Mouse (Mus musculus): ENCODE measurements at regions not wholly inside any gene's neighbourhood (a gene's known extent, or its start where the extent isn't known, plus 50 kb on each side); places are given as distances from the start of the nearest gene placed in this dataset.
A peak's percentile ranks its signal among the peaks of the same experiment; 100 is the strongest.

- Histone ChIP-seq H3K36me3 (no peaks in the 10 kb centered on the region), H3K27me3 (replicated peaks) (no peaks in the 10 kb centered on the region), H3K4me3 (replicated peaks) (no peak overlapping the region), H3K9me3 (replicated peaks) (no peaks in the 10 kb centered on the region), H3K9ac (replicated peaks) (no peak overlapping the region), H3K27ac (replicated peaks) (no peak overlapping the region), H3K4me2 (no peak overlapping the region), H3K4me1 (no peaks in the 10 kb centered on the region)
- 84% methylated on average over 2 of the region's 2 CpGs for WGBS
- ATAC-seq (ENCODE audit: low FRiP score): no peak
Observed at GRCm38 (mm10) chr5:97595916-97596315, 139.1 kb upstream of the Gk2 start.

- Histone ChIP-seq H3K4me2 (no peak overlapping the region), H3K27me3 (replicated peaks) (no peaks in the 10 kb centered on the region), H3K4me3 (replicated peaks) (no peak overlapping the region), H3K9ac (replicated peaks) (no peak overlapping the region), H3K4me1 (no peaks in the 10 kb centered on the region), H3K9me3 (replicated peaks) (no peaks in the 10 kb centered on the region), H3K36me3 (no peaks in the 10 kb centered on the region), H3K27ac (replicated peaks) (no peak overlapping the region)
- 47% methylated on average over 7 of the region's 7 CpGs for WGBS
- no peak for ATAC-seq (ENCODE audit: low FRiP score)
Observed at GRCm38 (mm10) chr5:97594081-97594480, 137.3 kb upstream of the Gk2 start.

- no peak overlapping the region for H3K9ac ChIP-seq (replicated peaks)
- peak; percentile 88 for ATAC-seq (ENCODE audit: low FRiP score)
- H3K27ac ChIP-seq (replicated peaks): no peak overlapping the region
- H3K9me3 ChIP-seq (replicated peaks): no peaks in the 10 kb centered on the region
- H3K36me3 ChIP-seq: no peaks in the 10 kb centered on the region
- H3K27me3 ChIP-seq (replicated peaks): no peaks in the 10 kb centered on the region
- H3K4me3 ChIP-seq (replicated peaks): no peak overlapping the region
- H3K4me1 ChIP-seq: no peaks in the 10 kb centered on the region
- H3K4me2 ChIP-seq: no peak overlapping the region
- 26% methylated on average over 2 of the region's 2 CpGs for WGBS
Observed at GRCm38 (mm10) chr5:97582509-97582908, 125.7 kb upstream of the Gk2 start.

GRCm38 (mm10) chr5:97565486-97565885 lies 108.7 kb upstream of the Gk2 start:
- Histone ChIP-seq H3K27me3 (replicated peaks) (no peaks in the 10 kb centered on the region), H3K36me3 (no peaks in the 10 kb centered on the region), H3K27ac (replicated peaks) (no peak overlapping the region), H3K4me1 (no peaks in the 10 kb centered on the region), H3K4me3 (replicated peaks) (no peak overlapping the region), H3K9me3 (replicated peaks) (no peaks in the 10 kb centered on the region), H3K9ac (replicated peaks) (no peak overlapping the region), H3K4me2 (no peak overlapping the region)
- 82% methylated on average over 5 of the region's 5 CpGs for WGBS
- no peak for ATAC-seq (ENCODE audit: low FRiP score)

GRCm38 (mm10) chr5:97563724-97564123 lies 106.9 kb upstream of the Gk2 start:
- WGBS: 71% methylated on average over 6 of the region's 6 CpGs

GRCm38 (mm10) chr5:97554274-97554673 lies 97.5 kb upstream of the Gk2 start:
- no peak overlapping the region for H3K9ac ChIP-seq (replicated peaks)
- no peak overlapping the region for H3K27ac ChIP-seq (replicated peaks)
- no peaks in the 10 kb centered on the region for H3K9me3 ChIP-seq (replicated peaks)
- no peaks in the 10 kb centered on the region for H3K27me3 ChIP-seq (replicated peaks)
- no peaks in the 10 kb centered on the region for H3K4me1 ChIP-seq
- no peak for ATAC-seq (ENCODE audit: low FRiP score)
- H3K4me3 ChIP-seq (replicated peaks): no peak overlapping the region
- H3K4me2 ChIP-seq: no peak overlapping the region
- no peaks in the 10 kb centered on the region for H3K36me3 ChIP-seq
- WGBS: 82% methylated on average over 6 of the region's 6 CpGs

More at GRCm38 (mm10) chr5:97563724-97564123, 106.9 kb upstream of the Gk2 start:
- no peaks in the 10 kb centered on the region for H3K36me3 ChIP-seq
- no peak for ATAC-seq (ENCODE audit: low FRiP score)
- H3K4me3 ChIP-seq (replicated peaks): no peak overlapping the region
- no peaks in the 10 kb centered on the region for H3K9me3 ChIP-seq (replicated peaks)
- H3K9ac ChIP-seq (replicated peaks): no peak overlapping the region
- H3K4me2 ChIP-seq: no peak overlapping the region
- H3K27ac ChIP-seq (replicated peaks): no peak overlapping the region
- no peaks in the 10 kb centered on the region for H3K4me1 ChIP-seq
- no peaks in the 10 kb centered on the region for H3K27me3 ChIP-seq (replicated peaks)

- Histone ChIP-seq H3K4me2 (no peak overlapping the region), H3K4me3 (replicated peaks) (no peak overlapping the region), H3K27ac (replicated peaks) (no peak overlapping the region), H3K36me3 (no peaks in the 10 kb centered on the region), H3K27me3 (replicated peaks) (no peaks in the 10 kb centered on the region), H3K9ac (replicated peaks) (no peak overlapping the region), H3K4me1 (no peaks in the 10 kb centered on the region), H3K9me3 (replicated peaks) (no peaks in the 10 kb centered on the region)
- WGBS: 58% methylated on average over 3 of the region's 3 CpGs
- no peak for ATAC-seq (ENCODE audit: low FRiP score)
Observed at GRCm38 (mm10) chr5:97553122-97553521, 96.3 kb upstream of the Gk2 start.

- Histone ChIP-seq H3K9me3 (replicated peaks) (no peaks in the 10 kb centered on the region), H3K27ac (replicated peaks) (no peak overlapping the region), H3K9ac (replicated peaks) (no peak overlapping the region), H3K4me3 (replicated peaks) (no peak overlapping the region), H3K36me3 (no peaks in the 10 kb centered on the region), H3K27me3 (replicated peaks) (no peaks in the 10 kb centered on the region), H3K4me1 (no peaks in the 10 kb centered on the region), H3K4me2 (no peak overlapping the region)
- WGBS: 30% methylated on average over 3 of the region's 3 CpGs
- ATAC-seq (ENCODE audit: low FRiP score): no peak
Observed at GRCm38 (mm10) chr5:97537492-97538257, 80.9 kb upstream of the Gk2 start.

GRCm38 (mm10) chr5:97533733-97534132 lies 76.9 kb upstream of the Gk2 start:
- no peaks in the 10 kb centered on the region for H3K9me3 ChIP-seq (replicated peaks)
- no peaks in the 10 kb centered on the region for H3K36me3 ChIP-seq
- no peak overlapping the region for H3K4me3 ChIP-seq (replicated peaks)
- no peak for ATAC-seq (ENCODE audit: low FRiP score)
- WGBS: 72% methylated on average over 5 of the region's 5 CpGs
- no peak overlapping the region for H3K27ac ChIP-seq (replicated peaks)
- no peak overlapping the region for H3K4me2 ChIP-seq
- no peaks in the 10 kb centered on the region for H3K4me1 ChIP-seq
- no peaks in the 10 kb centered on the region for H3K27me3 ChIP-seq (replicated peaks)
- no peak overlapping the region for H3K9ac ChIP-seq (replicated peaks)

- H3K4me1 ChIP-seq: no peaks in the 10 kb centered on the region
- H3K9me3 ChIP-seq (replicated peaks): no peaks in the 10 kb centered on the region
- WGBS: 69% methylated on average over 5 of the region's 5 CpGs
- no peaks in the 10 kb centered on the region for H3K27me3 ChIP-seq (replicated peaks)
- H3K4me3 ChIP-seq (replicated peaks): no peak overlapping the region
- no peak for ATAC-seq (ENCODE audit: low FRiP score)
- H3K36me3 ChIP-seq: no peaks in the 10 kb centered on the region
- H3K4me2 ChIP-seq: no peak overlapping the region
- no peak overlapping the region for H3K9ac ChIP-seq (replicated peaks)
- no peak overlapping the region for H3K27ac ChIP-seq (replicated peaks)
Observed at GRCm38 (mm10) chr5:97527555-97527954, 70.7 kb upstream of the Gk2 start.
